Mouse (Mus musculus) monocyte, adult 2 months (primary cell): ENCODE results near the gene Cdhr2.

ENCODE experiments used
- DNase-seq, 2 experiments: peaks; one replicate each; pipeline ENCODE4 v3.0.0; 2022; ENCODE audit warnings: low spot score in 2 of 2, low read depth in 1 of 2

Cdhr2 gene

DNA sequence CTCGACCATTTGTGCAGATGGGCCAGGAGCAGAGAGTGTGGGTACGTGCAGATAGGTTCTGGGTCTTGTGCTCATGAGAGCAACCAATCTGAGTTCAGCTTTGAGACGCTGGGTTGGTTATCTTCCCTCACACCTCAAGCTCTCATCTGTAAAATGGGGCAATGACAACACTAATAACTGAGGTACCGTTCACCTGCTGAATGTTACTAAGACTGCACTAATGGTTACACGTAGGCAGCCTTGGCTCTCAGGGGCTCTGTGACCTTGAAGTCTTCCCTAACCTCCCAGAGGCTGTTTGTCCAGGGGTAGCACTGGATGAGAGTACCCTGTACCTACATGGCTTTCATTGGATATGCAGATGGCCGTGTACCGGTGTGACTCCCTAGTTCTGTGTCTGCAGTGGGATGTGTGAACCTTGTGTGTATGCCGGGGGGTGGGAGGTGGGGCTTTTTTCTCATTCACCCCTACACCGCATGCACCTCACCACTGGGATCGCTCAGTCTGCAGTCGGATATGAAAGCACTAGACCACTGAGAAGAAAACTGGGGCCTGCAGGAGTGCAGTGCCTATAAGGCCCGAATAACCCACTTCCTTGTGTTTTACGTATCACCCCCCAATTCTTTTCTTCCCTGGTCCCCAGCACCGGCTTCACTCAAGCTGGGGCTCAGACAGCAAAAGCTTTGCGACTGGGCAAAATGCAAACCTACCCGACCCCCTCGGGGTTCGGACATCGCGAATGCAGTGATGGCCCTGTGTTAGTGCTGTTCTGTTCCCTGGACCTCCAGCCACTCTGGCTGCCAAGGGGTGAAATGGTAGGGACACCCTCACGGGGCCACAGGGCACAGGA is 8.3 kb upstream of the Cdhr2 start:
- DNase-seq, result no peak

GRCm38 (mm10) chr13:54693558-54694347 is 7.5 kb upstream of the Cdhr2 start, which contains the start of gene Rnf44:
TSS of gene Rnf44 (minus strand) at chr13:54693907.
- peak; percentile 98 to 99 for DNase-seq

DNA sequence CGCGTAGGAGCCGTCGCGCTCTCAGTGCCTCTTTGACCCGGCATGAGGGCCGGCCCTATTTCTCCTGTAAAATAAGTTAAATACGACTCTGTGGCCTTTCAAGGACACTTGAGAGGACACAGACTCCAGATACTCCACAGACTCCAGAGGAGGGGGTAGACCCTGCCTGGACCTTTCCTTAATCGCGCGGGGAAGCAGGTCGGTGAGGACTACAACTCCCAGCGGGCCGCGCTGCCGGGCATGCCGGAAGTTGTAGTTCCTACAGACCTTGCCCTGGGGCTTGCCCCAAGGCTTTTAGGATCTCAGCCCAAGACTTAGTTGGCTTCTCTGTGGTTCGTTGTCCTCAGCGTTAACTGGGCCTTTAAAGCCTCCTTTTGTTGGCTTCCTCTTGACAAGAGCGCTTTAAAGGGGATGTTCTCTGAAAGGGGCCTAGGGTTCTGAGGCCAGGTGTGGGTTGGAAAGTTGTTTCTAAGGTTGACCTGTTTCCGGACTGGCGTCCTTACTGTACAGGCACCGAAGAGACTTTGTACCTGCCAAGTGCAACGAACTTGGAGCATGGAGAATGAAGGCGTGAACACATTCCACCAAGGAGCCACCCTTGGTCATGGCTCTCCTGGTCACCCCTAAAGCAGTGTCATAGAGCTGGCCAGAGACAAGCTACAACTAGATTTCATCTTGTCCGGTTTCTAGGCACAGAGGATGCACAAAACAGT is 6.8 kb upstream of the Cdhr2 start:
- DNase-seq, result peak in 1 of 2 experiments; percentile 85

DNA sequence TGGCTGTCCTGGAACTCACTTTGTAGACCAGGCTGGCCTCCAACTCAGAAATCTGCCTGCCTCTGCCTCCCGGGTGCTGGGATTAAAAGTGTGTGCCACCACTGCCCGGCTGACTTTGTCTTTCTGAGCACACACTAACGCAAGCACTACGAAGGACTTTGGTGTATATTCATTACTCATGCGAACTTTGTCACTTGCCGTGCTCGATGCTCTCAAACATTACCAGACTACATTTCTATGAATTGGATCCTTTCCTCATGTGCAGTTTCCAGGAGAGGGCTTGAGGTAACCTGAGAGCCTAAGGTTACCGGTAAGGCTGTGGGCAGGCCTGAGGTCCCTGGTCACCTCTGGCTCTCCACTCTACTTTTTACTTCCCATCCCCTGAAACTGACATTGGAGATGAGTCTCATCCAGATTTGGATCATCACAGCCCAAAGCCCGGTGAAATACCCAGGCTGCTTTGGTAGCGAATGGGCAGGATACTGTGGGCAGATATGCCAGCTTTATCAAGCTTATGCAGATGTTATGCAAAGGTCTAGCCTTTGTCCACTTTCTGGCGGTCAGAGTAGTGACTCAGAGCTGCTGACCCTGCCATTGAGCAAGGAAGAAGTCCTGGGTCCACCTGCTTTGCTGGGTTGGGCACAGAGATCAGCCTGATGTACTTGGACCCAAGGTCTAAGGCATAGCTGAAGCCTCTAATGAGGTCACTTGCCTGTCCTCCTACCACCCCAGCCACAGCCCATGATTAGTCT is 5.6 kb upstream of the Cdhr2 start:
- no peak for DNase-seq

- no peak for DNase-seq
Observed at GRCm38 (mm10) chr13:54702507-54702906, 1.2 kb downstream of the Cdhr2 start.

DNA sequence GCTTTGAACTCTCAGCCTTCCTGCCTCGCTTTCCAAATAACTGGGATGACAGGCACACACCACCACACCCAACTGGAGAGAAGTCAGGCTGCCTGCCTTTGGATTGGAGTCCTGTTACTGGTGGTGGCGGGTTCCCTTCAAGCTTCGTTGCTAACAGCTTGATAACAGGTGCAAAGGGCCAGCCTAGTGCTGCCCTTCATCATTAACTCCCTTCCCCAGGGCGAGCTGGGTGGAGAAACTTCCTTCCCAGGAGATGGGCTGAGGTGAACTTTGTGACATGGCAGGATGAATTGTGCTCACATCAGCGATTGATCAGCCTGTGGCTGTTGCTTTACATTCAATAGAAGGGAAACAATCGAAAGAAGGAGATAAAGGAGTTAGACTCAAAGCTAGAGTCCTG is 3.6 kb downstream of the Cdhr2 start:
- no peak for DNase-seq

DNA sequence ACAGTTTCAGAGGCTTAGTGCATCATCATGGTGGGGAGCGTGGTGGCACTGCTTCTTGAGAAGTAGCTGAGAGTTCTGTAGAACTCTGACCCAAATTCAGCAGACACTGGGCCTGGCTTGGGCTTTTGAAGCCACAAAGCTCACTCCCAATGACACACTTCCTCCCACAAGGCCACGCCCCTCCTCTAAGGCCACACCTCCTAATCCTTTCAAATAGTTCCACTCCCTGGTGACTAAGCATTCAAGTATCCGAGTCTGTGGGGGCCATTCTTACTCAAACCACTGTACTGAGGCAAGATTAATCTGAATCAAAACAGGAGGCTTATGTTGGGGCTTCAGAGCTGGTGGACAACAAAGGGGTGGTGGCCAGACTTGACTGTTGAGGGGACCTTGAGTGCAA is 9.6 kb downstream of the Cdhr2 start:
- no peak for DNase-seq

DNA sequence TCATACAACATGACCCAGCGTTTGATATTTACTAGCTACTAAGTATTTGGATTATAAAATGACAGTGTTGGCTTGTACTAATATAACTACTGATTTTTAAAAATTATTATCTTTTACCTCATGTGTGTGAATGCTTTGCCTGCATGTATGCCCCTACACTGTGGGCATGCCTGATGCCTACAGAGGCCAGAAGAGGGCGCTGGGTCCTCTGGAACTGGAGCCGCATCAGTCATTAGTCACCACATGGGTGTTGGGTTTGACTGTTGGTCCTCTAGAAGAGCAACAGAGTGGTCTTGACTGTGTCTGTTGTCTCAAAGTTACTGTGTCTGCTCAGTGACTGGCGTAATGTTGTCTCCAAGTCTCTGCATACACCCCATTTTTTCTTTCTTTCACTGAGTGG is 13.1 kb downstream of the Cdhr2 start:
- DNase-seq, result no peak

GRCm38 (mm10) chr13:54714996-54715395 is 13.7 kb downstream of the Cdhr2 start:
- no peak for DNase-seq

DNA sequence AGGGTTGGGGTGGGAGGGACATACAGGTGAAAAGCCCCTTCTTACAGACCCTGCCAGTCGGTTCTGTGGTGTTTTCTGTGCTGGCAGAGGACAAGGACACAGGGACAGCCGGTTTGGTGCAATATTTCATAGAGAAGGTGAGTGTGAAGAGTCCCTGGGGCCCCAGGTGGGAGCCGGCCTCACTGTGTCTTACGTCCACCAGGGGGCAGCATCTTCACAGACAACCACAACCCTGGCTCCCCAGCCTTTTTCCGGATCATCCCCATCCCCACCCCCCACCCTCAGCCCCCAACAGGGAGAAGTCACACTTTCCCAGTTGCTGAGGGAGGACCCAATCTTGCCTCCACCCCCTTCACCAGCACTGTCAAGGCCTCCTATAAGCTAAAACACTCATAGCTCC is 15.7 kb downstream of the Cdhr2 start:
- peak in 1 of 2 experiments; percentile 12 for DNase-seq

DNA sequence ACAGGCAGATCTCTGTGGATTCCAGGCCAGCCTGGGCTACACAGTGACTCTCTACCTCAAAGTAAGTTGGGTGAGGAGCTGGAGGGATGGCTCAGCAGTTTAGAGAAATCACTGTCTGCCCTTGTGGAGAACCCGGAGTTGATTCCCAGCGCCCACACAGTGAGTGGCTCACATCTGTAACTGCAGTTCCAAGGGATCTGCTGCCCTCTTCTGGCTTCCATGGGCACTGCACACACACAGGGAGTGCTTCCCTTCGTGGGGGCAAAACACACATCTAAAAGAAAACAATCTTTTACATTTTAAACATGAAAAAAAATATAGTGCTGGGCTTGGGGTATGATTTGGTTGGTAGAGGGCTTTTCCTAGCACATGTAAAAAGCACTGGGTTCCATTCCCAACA is 21.9 kb downstream of the Cdhr2 start:
- DNase-seq, result no peak

DNA sequence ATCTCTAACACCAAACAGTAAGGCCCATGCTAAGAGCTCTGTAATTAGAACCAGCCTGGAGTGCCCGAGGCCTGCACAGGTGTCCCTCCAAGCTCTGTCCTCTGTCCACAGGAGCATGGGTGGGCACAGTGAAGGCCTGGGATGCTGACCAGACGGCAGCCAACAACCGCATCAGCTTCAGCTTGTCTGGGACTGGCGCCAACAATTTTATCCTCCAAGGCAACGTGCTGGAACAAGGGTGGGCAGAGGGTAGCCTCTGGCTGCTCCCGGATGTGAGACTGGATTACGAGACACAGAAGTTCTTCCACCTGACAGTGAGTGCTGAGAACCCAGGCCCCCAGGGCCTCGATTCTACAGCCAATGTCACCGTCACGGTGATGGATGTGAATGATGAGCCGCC is 24.9 kb downstream of the Cdhr2 start:
- DNase-seq, result no peak

DNA sequence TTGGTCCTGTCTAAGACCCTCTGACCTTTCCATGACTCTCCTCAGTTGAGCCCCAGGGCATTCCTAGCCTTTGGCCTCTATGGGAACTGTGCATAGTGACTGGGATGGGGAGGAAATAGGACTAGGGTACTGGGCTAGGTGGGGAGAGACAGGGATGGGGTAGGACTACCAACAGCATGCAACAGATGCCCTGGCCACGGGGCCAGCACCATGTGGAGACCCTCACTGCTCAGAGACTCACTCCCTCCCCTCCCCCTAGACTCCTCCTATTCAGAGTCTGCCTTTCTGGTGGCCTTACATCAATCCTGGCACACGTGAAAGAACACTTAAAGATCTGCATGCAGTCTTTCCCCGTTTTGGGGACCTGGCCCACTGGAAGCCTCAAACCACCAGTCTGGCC is 35.7 kb downstream of the Cdhr2 start:
- no peak for DNase-seq

DNA sequence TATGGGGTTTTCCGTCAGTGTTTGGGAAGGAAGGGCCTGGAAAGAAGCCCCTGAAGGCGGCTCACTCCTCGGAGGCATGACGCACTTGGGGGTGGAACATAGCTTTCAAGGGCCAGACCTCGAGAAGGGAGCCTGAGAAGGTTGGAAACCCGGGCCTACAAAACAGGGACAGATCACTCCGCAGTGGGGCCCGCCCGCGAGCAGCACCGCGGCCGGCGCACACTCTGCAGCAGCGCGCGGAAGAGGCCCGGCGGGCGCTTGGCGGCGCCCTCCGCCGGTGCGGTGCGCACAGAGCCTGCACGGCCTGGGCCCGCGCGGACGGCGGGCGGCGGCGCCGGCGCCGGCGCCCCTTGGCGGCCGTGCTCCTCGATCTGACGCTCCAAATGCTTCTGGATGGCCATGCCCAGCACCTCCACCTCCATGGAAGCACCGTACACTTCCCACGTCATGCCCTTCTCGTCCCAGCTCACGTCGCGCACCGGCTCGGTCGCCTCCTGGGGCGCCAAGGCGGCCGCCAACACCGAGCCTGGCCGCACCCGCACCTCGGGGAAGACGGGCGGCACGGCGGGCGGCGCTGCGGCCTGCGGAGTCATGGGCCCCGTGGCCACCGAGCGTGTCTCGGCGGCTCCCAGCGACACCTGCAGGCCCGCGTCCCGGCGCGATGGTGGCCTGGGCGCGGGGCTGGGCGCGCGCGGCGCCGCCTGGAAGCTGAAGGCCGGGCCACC is 36.4 kb downstream of the Cdhr2 start:
- no peak for DNase-seq

- DNase-seq, result no peak
Observed at GRCm38 (mm10) chr13:54738213-54738601, 36.9 kb downstream of the Cdhr2 start.

DNA sequence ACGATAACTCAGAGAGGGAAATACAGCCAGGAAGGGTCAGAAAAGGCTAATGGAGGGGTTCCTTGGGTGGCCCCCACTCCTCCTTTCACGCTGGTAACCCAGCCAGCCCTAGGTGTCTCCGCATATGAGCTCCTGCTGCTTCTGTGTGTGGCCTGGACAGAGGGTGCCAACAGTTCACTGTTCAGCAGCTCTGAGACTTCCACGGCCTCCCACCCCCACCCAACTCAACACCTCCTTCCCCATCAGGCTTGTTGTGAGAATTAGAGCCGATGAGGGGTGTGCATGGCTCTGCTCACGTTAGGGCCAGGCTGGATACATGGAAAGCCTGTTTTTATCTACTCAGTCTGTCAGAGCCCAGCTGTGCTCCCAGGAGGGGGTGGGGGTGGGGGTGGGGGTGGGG is 44.8 kb downstream of the Cdhr2 start:
- no peak for DNase-seq

GRCm38 (mm10) chr13:54746896-54747295 is 45.6 kb downstream of the Cdhr2 start:
- no peak for DNase-seq

GRCm38 (mm10) chr13:54748190-54748589 is 46.9 kb downstream of the Cdhr2 start:
- no peak for DNase-seq

GRCm38 (mm10) chr13:54748721-54749060 is 47.4 kb downstream of the Cdhr2 start:
- no peak for DNase-seq

DNA sequence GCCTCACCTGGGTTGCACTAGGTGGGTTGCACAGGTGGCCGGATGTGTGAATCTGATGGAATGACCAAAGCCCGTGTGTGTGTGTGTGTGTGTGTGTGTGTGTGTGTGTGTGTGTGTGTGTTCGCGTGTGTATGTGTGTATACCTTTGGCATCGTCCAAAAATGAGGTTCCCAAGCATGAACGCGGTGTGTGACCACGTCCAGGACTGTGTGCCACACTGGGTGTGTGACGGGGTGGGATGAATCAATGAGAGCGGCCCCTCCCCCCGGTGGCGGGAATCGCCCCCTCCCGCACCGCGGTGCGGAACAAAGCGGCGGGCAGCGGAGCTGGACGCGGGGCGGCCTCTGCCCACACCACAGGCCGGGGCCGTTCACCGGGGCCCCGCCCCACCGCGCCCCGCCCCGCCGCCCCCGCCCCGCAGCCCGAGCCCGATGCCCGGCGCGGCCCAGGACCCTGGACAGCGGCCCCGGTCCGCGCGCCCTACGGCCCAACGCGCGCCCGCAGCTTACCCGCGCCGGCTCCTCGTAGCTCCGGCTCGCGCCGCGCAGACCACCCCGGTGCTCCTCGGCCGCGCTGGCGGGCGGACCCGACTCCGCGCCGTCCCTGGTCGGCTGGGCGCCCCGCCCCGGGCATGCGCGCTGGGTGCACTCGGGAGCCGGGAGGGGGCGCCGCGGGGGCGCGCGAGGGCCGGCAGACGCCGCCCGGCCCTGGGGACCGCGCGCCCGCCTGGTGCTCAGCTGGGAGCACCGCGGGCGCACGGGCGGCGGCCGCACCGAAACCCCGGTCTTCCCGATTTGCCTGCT is 48.0 kb downstream of the Cdhr2 start:
- no peak for DNase-seq
